Mouse (Mus musculus): ENCODE measurements around the gene Pnpla5.
A peak's percentile ranks its signal among the peaks of the same experiment; 100 is the strongest.

Pnpla5 gene

DNA sequence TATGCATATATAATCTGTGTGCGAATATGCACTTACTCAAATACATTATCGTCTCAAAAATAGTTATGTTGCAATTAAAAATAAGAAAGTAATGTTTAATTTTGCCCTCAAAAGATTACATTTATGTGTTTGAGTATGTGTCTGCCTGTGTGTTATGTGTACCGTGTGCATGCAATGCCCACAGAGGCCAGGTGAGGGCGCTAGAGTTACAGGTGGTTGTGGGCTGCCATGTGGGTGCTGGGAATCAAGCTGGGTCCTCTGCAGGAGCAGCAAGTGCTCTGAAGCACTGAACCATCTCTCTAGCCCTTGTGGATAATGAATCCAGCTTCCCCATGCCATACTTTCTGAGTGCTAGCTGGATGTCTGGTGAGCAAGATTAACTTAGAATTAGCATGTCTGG, 57.3 kb downstream of the Pnpla5 start:
- DNase-seq (ENCODE audit: low read depth, low spot score): peak; percentile 66

DNA sequence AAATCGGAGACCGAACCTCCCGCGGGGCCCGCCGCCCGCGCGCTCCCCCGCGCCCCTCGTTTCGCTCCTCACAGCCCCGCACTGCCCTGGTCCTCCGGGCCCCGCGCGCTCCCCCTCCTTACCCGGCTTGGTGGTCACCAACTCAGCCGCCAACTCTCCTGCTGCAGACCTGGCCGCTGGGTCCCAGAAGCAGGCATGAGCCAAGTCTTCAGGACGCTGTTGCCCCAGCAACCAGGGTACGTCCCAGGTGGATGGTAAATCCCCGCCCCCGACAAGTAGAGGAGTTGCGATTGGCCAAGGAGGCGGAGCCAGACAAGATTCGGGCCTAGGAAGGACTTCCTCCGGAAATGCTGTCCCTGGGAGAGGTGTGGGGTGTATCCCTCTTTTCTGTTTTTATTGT, 57.8 kb downstream of the Pnpla5 start, which contains the start of gene Efcab6:
Gene Efcab6 (minus strand): TSS at position 240 of the 400 bp plus-strand sequence.
- DNase-seq (ENCODE audit: low read depth, low spot score): peak; percentile 98
